Mouse (Mus musculus): ENCODE measurements around the gene Rab31.

DNA sequence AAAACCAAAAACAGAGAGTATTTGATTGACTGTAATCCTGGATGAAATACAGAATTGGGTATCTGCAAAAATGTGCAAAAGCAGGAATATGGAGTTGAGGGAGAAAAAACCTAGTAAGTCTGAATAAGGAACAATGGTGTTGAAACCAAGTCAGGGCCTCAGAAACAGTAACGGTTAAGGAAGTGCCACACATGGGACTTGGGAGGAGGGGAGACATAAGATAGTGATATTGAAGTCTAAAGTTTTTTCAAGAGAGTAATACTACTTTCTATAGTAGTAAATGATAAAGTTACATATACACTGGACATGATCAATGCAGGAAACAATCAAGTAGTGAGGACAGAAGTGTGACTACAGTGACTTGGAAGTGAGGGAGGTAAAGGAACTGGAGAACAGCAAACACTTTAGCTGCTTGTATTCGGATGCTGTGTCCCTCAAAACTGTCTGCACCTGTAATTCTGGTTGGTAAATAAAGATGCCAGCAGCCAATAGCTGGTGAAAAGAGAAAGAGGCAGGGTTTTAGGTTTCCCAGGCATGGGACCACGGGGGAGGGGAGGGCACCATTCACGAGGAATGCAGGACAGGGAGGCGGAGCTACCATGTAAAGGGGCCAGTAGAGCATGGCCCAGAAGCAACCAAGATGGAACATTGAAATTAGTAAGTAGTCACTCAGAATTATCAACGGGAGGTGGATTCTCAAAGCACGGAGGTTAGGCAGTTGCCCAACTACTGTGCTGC, 164.8 kb downstream of the Rab31 start:
- TF ChIP-seq POLR2A (IDR thresholded peaks at IDR 0.05; ENCODE audit: control insufficient read depth, extremely low read depth, insufficient read depth, low read length, poor library complexity) (no peak), CTCF (IDR thresholded peaks at IDR 0.05; ENCODE audit: borderline replicate concordance, control insufficient read depth, extremely low read depth, insufficient read depth, low read length, poor library complexity) (no peak)

All from thymus, adult 2 months (tissue).